Mouse (Mus musculus) kidney, adult 2 months (tissue): ENCODE data around the gene Casp9.

Source experiments
- CTCF ChIP-seq: fragments of 200-500 bp; conservative IDR thresholded peaks from 2 replicates; pipeline ENCODE4 v1.5.1; 2011; ENCODE audit warnings: low read depth, mild to moderate bottlenecking, control low read depth, low read length, moderate library complexity, mixed read lengths; ENCODE audit not compliant: insufficient read depth, insufficient read length
- POLR2A ChIP-seq: fragments of 200-500 bp; IDR thresholded peaks from one replicate; pipeline ENCODE4 v1.6.1; 2011; ENCODE audit warnings: low read depth, low read length, control low read depth

GRCm38 (mm10) chr4:141797545-141797944 lies 4.1 kb downstream of the Casp9 start:
- TF ChIP-seq CTCF (no peak), POLR2A (no peak)
